Mouse (Mus musculus) kidney, adult 9 months (tissue): Measurements from ENCODE around the gene Gm9837.
A peak's percentile ranks its signal among the peaks of the same experiment; 100 is the strongest.

ENCODE experiments used
- DNase-seq: peaks from one replicate; pipeline ENCODE4 v3.0.0; 2022

The Gm9837 gene

GRCm38 (mm10) chr11:53425251-53425650 is 45.0 kb downstream of the Gm9837 start:
- DNase-seq, result no peak

GRCm38 (mm10) chr11:53424826-53425225 is 45.5 kb downstream of the Gm9837 start:
- peak; percentile 22 for DNase-seq

GRCm38 (mm10) chr11:53423036-53423435 is 47.2 kb downstream of the Gm9837 start, which contains the start of gene Leap2:
Gene Leap2, minus strand, starts transcription at chr11:53423170.
- peak; percentile 72 for DNase-seq
